Mouse (Mus musculus): ENCODE results near the gene Tfb2m. TPM values are rescaled to one million over a fixed set of nuclear protein-coding genes. Genes with fewer than 3 reads are reported as not detected.
A peak's percentile ranks its signal among the peaks of the same experiment; 100 is the strongest.

Gene Tfb2m
- polyA plus RNA-seq, 1 experiment from 2014 or later: 25.6 TPM

- H3K4me2 ChIP-seq: no peak overlapping the region
- H3K27ac ChIP-seq (ENCODE audit: poor library complexity, severe bottlenecking): no peak overlapping the region
- no peak overlapping the region for H3K4me3 ChIP-seq
- WGBS: 91% methylated on average over 3 of the region's 3 CpGs
- peaks cover 1% of the 10 kb centered on the region for H3K4me1 ChIP-seq (replicated peaks)
- no peaks in the 10 kb centered on the region for H3K9me3 ChIP-seq (replicated peaks)
- no peak for ATAC-seq (ENCODE audit: insufficient number of reproducible peaks, low FRiP score)
- H3K36me3 ChIP-seq: peaks cover 37% of the 10 kb centered on the region
- no peak overlapping the region for H3K9ac ChIP-seq
- no peaks in the 10 kb centered on the region for H3K27me3 ChIP-seq (replicated peaks)
Measured at GRCm38 (mm10) chr1:179539887-179540286, 6.2 kb downstream of the Tfb2m start.

- peaks cover 43% of the 10 kb centered on the region for H3K36me3 ChIP-seq
Measured at GRCm38 (mm10) chr1:179539054-179539453, 7.0 kb downstream of the Tfb2m start.

GRCm38 (mm10) chr1:179519901-179520300, 26.2 kb downstream of the Tfb2m start:
- Histone ChIP-seq H3K9me3 (replicated peaks) (0 out of 2 replicates have a peak, but pooled peaks cover under 1% of the 10 kb centered on the region), H3K27ac (ENCODE audit: poor library complexity, severe bottlenecking) (no peak overlapping the region), H3K27me3 (replicated peaks) (no peaks in the 10 kb centered on the region), H3K4me2 (no peak overlapping the region), H3K36me3 (no peaks in the 10 kb centered on the region), H3K9ac (no peak overlapping the region), H3K4me1 (replicated peaks) (peaks cover 8% of the 10 kb centered on the region), H3K4me3 (no peak overlapping the region)
- WGBS: 74% methylated on average over 3 of the region's 3 CpGs
- ATAC-seq (ENCODE audit: insufficient number of reproducible peaks, low FRiP score): no peak

More at GRCm38 (mm10) chr1:179539054-179539453, 7.0 kb downstream of the Tfb2m start:
- Histone ChIP-seq H3K9me3 (replicated peaks) (no peaks in the 10 kb centered on the region), H3K27ac (ENCODE audit: poor library complexity, severe bottlenecking) (no peak overlapping the region), H3K4me3 (no peak overlapping the region), H3K9ac (no peak overlapping the region), H3K4me1 (replicated peaks) (no peaks in the 10 kb centered on the region), H3K4me2 (no peak overlapping the region), H3K27me3 (replicated peaks) (no peaks in the 10 kb centered on the region)
- WGBS: 86% methylated on average over 3 of the region's 3 CpGs
- no peak for ATAC-seq (ENCODE audit: insufficient number of reproducible peaks, low FRiP score)

- peak; percentile 92 for ATAC-seq (ENCODE audit: insufficient number of reproducible peaks, low FRiP score)
- peak within 1 kb of the TSS; percentile 99 for H3K4me2 ChIP-seq
- WGBS: 6% methylated on average over 39 of the region's 39 CpGs
- H3K4me3 ChIP-seq: peak within 1 kb of the TSS; percentile 83
- H3K4me1 ChIP-seq (replicated peaks): peaks cover 8% of the 10 kb centered on the region
- H3K9me3 ChIP-seq (replicated peaks): no peaks in the 10 kb centered on the region
- no peaks in the 10 kb centered on the region for H3K27me3 ChIP-seq (replicated peaks)
- no peaks in the 10 kb centered on the region for H3K36me3 ChIP-seq
- peak within 1 kb of the TSS; percentile 60 for H3K27ac ChIP-seq (ENCODE audit: poor library complexity, severe bottlenecking)
- H3K9ac ChIP-seq: peak within 1 kb of the TSS; percentile 84
Measured at GRCm38 (mm10) chr1:179517713-179518465, 28.2 kb downstream of the Tfb2m start, which contains the start of gene Smyd3. TSS of gene Smyd3 (minus strand) at chr1:179518041.

DNA sequence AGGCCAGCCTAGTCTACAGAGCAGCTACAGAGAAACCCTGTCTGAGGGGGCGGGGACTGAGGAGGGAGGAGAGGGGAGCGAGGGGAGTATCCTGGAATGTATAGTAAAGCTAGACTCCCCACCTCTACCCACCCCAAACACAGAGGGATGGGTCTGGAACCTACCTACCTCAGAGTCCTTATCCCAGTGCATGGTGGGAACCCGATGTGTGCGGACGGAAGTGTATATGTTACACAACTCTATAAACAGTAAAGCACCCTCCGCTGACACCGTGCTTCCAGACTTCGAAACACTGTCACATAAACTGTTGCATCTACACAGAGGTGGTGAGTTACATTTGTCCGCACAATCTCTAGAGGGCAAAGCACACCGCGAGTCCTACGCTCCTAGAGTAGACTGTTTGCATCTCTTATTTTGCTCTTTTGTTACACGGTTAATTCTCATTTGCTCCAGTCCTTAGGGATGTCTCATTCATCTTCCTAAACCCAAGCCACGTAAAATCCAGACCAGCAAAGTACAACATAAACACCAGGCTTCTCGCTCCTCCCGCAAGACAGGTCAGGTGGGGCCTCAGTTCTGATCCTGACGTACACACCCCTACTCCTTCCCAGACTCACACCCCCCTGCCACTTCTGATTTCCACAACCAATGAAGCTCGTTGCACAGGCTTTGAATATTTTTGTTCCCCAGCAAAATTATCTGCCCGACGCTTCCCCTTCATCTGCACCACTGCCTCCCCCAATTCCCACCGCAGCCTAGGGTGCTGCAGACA, 28.9 kb downstream of the Tfb2m start:
- Histone ChIP-seq H3K27ac (ENCODE audit: poor library complexity, severe bottlenecking) (peak overlapping the region; percentile 60), H3K4me2 (peak overlapping the region; percentile 99), H3K9ac (peak overlapping the region; percentile 84), H3K9me3 (replicated peaks) (no peaks in the 10 kb centered on the region), H3K27me3 (replicated peaks) (no peaks in the 10 kb centered on the region), H3K36me3 (no peaks in the 10 kb centered on the region), H3K4me1 (replicated peaks) (peaks cover 8% of the 10 kb centered on the region), H3K4me3 (peak overlapping the region; percentile 83)
- ATAC-seq (ENCODE audit: insufficient number of reproducible peaks, low FRiP score): peak; percentile 76
- under 1% methylated on average over 21 of the region's 21 CpGs for WGBS

- no peak overlapping the region for H3K9ac ChIP-seq
- no peaks in the 10 kb centered on the region for H3K27me3 ChIP-seq (replicated peaks)
- no peak for ATAC-seq (ENCODE audit: insufficient number of reproducible peaks, low FRiP score)
- no peaks in the 10 kb centered on the region for H3K9me3 ChIP-seq (replicated peaks)
- no peaks in the 10 kb centered on the region for H3K36me3 ChIP-seq
- 75% methylated on average over 7 of the region's 7 CpGs for WGBS
- peaks cover 8% of the 10 kb centered on the region for H3K4me1 ChIP-seq (replicated peaks)
- H3K27ac ChIP-seq (ENCODE audit: poor library complexity, severe bottlenecking): no peak overlapping the region
- H3K4me3 ChIP-seq: no peak overlapping the region
- no peak overlapping the region for H3K4me2 ChIP-seq
Measured at GRCm38 (mm10) chr1:179511895-179512294, 34.2 kb downstream of the Tfb2m start.

DNA sequence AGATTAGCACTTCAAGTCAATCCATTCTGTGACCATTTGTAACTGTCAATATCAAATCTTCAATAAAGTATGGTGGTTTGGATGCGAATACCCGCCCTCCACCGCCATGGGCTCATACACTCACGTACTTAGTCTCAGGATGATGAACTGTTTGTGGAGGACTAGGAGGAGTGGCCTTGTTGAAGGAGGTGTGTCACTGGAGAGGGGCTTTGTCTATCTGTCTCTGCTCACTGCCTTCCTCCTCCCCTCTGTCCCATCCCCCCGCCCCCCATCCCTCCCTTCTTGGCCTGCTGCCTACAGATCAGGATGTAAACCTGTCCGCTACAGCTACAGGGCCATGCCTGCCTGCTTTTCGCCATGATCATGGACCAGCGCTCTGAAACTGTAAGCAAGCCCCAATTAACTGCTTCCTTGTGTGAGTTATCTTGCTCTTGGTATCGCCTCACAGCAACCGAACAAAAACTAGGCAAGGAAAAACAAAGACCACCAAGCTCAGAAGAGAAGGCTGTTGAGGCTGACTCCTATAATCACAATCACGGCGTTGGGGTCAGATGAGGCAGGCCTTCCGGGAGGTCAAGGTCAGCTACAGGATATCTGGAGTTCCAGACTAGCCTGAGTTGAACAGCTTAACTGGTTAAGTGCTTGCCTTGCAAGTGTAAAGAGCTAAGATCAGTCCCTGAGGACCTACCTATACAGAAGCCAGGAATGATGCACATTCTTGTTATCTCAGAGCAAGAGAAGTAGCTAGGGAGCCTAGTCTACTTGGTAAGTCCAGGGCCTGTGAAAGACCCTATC, 35.3 kb downstream of the Tfb2m start:
- Histone ChIP-seq H3K4me3 (no peak overlapping the region), H3K27ac (ENCODE audit: poor library complexity, severe bottlenecking) (no peak overlapping the region), H3K9me3 (replicated peaks) (no peaks in the 10 kb centered on the region), H3K4me2 (no peak overlapping the region), H3K4me1 (replicated peaks) (no peaks in the 10 kb centered on the region), H3K27me3 (replicated peaks) (no peaks in the 10 kb centered on the region), H3K36me3 (no peaks in the 10 kb centered on the region), H3K9ac (no peak overlapping the region)
- WGBS: 75% methylated on average over 13 of the region's 13 CpGs
- ATAC-seq (ENCODE audit: insufficient number of reproducible peaks, low FRiP score): no peak

DNA sequence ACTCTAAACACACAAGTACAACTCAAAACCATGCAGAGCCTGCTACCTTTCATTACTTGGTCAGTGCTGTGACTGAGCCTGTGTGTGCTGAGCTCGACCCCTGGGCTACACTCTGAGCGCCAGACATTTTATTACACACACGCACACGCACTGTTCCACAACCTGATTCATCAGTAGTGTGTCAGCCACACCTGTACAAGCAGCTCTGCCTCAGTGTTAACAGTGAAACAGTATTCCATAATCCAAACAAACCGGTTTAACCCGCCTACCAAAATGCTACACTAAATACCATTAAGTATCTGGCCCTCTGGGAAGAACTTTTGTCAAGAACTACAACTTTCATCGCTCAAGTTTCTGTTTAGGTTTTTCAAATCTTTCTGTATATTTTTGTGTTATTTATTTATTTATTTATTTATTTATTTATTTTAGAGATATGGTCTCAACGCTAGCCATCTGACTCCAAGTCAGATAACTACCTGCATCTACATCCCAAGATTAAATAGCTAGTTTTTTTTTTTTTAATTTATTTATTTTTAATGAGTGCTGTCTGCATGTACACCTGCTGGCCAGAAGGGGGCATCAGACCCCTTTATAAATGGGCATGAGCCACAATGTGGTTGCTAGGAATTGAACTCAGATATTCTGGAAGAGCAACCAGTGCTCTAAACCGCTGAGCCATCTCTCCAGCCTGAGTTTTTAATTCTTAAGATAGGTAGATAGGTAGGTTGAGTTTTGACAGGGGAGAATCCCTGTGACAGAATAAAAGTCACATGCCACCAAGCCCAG, 39.3 kb downstream of the Tfb2m start:
- H3K27ac ChIP-seq (ENCODE audit: poor library complexity, severe bottlenecking): no peak overlapping the region
- 59% methylated on average over 9 of the region's 9 CpGs for WGBS
- no peaks in the 10 kb centered on the region for H3K27me3 ChIP-seq (replicated peaks)
- no peaks in the 10 kb centered on the region for H3K4me1 ChIP-seq (replicated peaks)
- 0 out of 2 replicates have a peak, but pooled peaks have one; percentile 18 for ATAC-seq (ENCODE audit: insufficient number of reproducible peaks, low FRiP score)
- no peak overlapping the region for H3K4me2 ChIP-seq
- H3K4me3 ChIP-seq: no peak overlapping the region
- no peak overlapping the region for H3K9ac ChIP-seq
- no peaks in the 10 kb centered on the region for H3K9me3 ChIP-seq (replicated peaks)
- H3K36me3 ChIP-seq: no peaks in the 10 kb centered on the region

DNA sequence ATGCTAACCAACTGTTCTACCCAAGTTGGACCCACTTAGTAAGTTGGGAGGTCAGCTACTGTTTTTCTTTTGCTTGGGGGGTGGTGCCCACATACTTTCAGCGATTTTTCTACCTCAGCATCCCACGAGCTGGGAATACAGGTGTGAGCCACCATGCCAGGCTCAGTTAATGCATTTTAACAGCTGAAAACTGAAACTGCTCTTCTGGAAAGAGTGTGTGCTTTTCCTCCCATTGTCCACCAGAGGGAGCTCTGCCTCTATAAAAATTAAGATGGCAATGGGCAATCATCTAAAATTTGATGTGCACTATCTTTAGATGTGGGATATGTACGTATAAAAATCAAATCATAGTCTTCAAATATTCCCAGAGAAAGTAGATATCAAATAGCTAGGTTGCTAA, 43.5 kb downstream of the Tfb2m start:
- Histone ChIP-seq H3K9me3 (replicated peaks) (no peaks in the 10 kb centered on the region), H3K4me3 (no peak overlapping the region), H3K27me3 (replicated peaks) (no peaks in the 10 kb centered on the region), H3K4me2 (no peak overlapping the region), H3K9ac (no peak overlapping the region), H3K4me1 (replicated peaks) (peaks cover 4% of the 10 kb centered on the region; the same call in 1 of the 2 replicates), H3K27ac (ENCODE audit: poor library complexity, severe bottlenecking) (no peak overlapping the region), H3K36me3 (no peaks in the 10 kb centered on the region)
- 10% methylated on average over 3 of the region's 3 CpGs for WGBS
- no peak for ATAC-seq (ENCODE audit: insufficient number of reproducible peaks, low FRiP score)

DNA sequence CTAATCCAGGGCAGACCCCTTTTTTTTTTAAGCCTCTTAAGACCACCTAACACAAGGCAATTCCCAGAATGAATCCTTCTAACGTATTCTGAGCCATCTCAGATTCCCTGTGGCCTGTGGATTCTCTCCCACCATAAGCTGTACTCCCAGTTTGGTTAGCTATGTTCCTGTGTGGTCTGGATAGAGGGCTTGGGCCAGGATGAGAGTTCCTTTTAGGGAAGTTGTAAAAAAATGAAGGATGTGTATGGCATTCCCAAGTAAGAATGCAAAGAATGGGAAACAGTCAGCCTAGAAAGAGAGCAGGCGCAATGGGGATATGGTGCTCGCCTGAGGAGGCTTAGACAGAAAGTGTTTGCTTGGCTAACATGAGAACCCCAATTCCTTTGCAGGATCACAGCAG, 46.8 kb downstream of the Tfb2m start:
- H3K9ac ChIP-seq: no peak overlapping the region
- ATAC-seq (ENCODE audit: insufficient number of reproducible peaks, low FRiP score): no peak
- 52% methylated on average over 3 of the region's 3 CpGs for WGBS
- H3K27me3 ChIP-seq (replicated peaks): no peaks in the 10 kb centered on the region
- H3K27ac ChIP-seq (ENCODE audit: poor library complexity, severe bottlenecking): no peak overlapping the region
- H3K36me3 ChIP-seq: no peaks in the 10 kb centered on the region
- no peak overlapping the region for H3K4me2 ChIP-seq
- no peak overlapping the region for H3K4me3 ChIP-seq
- H3K9me3 ChIP-seq (replicated peaks): no peaks in the 10 kb centered on the region
- H3K4me1 ChIP-seq (replicated peaks): peaks cover 4% of the 10 kb centered on the region; the same call in 1 of the 2 replicates
